Mouse (Mus musculus): ENCODE data around the gene Sprr2a2.
"Not testable (repeated sequence)": the region's sequence is repeated elsewhere in the genome, so short reads cannot be mapped to it uniquely, and the experiment has no call there.

GRCm38 (mm10) chr3:92273504-92273903 is 57.8 kb downstream of the Sprr2a2 start:
- TF ChIP-seq CTCF (conservative IDR thresholded peaks at IDR 0.05; ENCODE audit: insufficient read depth, insufficient read length, low read depth, low read length); POLR2A (IDR thresholded peaks at IDR 0.05; ENCODE audit: low read depth, low read length): not testable (repeated sequence)
